Mouse (Mus musculus) lung, embryonic 14.5 days (tissue): ENCODE measurements at regions not wholly inside any gene's neighbourhood (a gene's known extent, or its start where the extent isn't known, plus 50 kb on each side); places are given as distances from the start of the nearest gene placed in this dataset.
A peak's percentile ranks its signal among the peaks of the same experiment; 100 is the strongest.

ENCODE experiments used
- ATAC-seq: fragments of 200-750 bp; cut with Nextera tagmentation; 2 replicates; pipeline ENCODE4 v1.8.0; 2017; ENCODE audit warnings: mild to moderate bottlenecking, moderate TSS enrichment, moderate library complexity; ENCODE audit not compliant: insufficient read depth
- DNase-seq: peaks from one replicate; pipeline ENCODE4 v3.0.0-alpha.2; 2015
- H3K27ac ChIP-seq: fragments of 300-500 bp; sonication (generic); 2 replicates; pipeline ENCODE4 v1.5.1; 2014; ENCODE audit warnings: low read depth, mild to moderate bottlenecking, moderate library complexity
- H3K27me3 ChIP-seq: fragments of 300-500 bp; sonication (generic); 2 replicates; pipeline ENCODE4 v1.6.1; 2014; ENCODE audit warnings: low read length, control low read depth; ENCODE audit not compliant: insufficient read depth
- H3K36me3 ChIP-seq: fragments of 300-500 bp; sonication (generic); 2 replicates; pipeline ENCODE4 v1.6.1; 2014; ENCODE audit warnings: control low read depth; ENCODE audit not compliant: insufficient read depth
- H3K4me1 ChIP-seq: fragments of 300-500 bp; sonication (generic); 2 replicates; pipeline ENCODE4 v1.6.1; 2014; ENCODE audit warnings: antibody characterized with exemption, control low read depth; ENCODE audit not compliant: insufficient read depth
- H3K4me2 ChIP-seq: fragments of 300-500 bp; sonication (generic); 2 replicates; pipeline ENCODE4 v1.6.1; 2014; ENCODE audit warnings: mild to moderate bottlenecking
- H3K4me3 ChIP-seq: fragments of 300-500 bp; sonication (generic); 2 replicates; pipeline ENCODE4 v1.5.1; 2014; ENCODE audit warnings: low read depth, low read length
- H3K9ac ChIP-seq: fragments of 300-500 bp; sonication (generic); 2 replicates; pipeline ENCODE4 v1.6.1; 2014
- H3K9me3 ChIP-seq: fragments of 300-500 bp; sonication (generic); 2 replicates; pipeline ENCODE4 v1.6.1; 2016; ENCODE audit warnings: low read depth, low read length, control low read depth
- CTCF ChIP-seq: IDR thresholded peaks from 2 replicates; pipeline ENCODE4 v1.5.1; 2016; ENCODE audit warnings: antibody characterized with exemption, low read depth
- WGBS: fragments of 180-500 bp; shearing (Covaris S2); extraction: QIAGEN DNeasy Blood & Tissue Kit; methylation state at CpG from one replicate; pipeline ENCODE4 v1.1.7; 2014; 5-methylcytosine and 5-hydroxymethylcytosine counted together

- no peaks in the 10 kb centered on the region for H3K27me3 ChIP-seq
- no peak overlapping the region for H3K9ac ChIP-seq
- ATAC-seq (no peak), DNase-seq (no peak)
- no peaks in the 10 kb centered on the region for H3K36me3 ChIP-seq
- no peaks in the 10 kb centered on the region for H3K4me1 ChIP-seq
- 76% methylated on average over 2 of the region's 2 CpGs for WGBS
- no peak for TF ChIP-seq CTCF
- H3K4me2 ChIP-seq, result no peak overlapping the region
- H3K27ac ChIP-seq, result no peak overlapping the region
- no peak overlapping the region for H3K4me3 ChIP-seq
- H3K9me3 ChIP-seq, result no peaks in the 10 kb centered on the region
These were observed 1397.2 kb upstream of the Cntnap5a start for GRCm38 (mm10) chr1:114287349-114287748.

- H3K9ac ChIP-seq, result no peak overlapping the region
- no peaks in the 10 kb centered on the region for H3K36me3 ChIP-seq
- no peak overlapping the region for H3K4me2 ChIP-seq
- H3K27ac ChIP-seq, result no peak overlapping the region
- no peak for ATAC-seq
- no peak overlapping the region for H3K4me3 ChIP-seq
- WGBS, result 67% methylated on average over 2 of the region's 2 CpGs
- no peaks in the 10 kb centered on the region for H3K9me3 ChIP-seq
- no peak for TF ChIP-seq CTCF
- DNase-seq, result no peak
- H3K4me1 ChIP-seq, result no peaks in the 10 kb centered on the region
- no peaks in the 10 kb centered on the region for H3K27me3 ChIP-seq
These were observed 1354.0 kb upstream of the Cntnap5a start for GRCm38 (mm10) chr1:114330541-114330940.

DNA sequence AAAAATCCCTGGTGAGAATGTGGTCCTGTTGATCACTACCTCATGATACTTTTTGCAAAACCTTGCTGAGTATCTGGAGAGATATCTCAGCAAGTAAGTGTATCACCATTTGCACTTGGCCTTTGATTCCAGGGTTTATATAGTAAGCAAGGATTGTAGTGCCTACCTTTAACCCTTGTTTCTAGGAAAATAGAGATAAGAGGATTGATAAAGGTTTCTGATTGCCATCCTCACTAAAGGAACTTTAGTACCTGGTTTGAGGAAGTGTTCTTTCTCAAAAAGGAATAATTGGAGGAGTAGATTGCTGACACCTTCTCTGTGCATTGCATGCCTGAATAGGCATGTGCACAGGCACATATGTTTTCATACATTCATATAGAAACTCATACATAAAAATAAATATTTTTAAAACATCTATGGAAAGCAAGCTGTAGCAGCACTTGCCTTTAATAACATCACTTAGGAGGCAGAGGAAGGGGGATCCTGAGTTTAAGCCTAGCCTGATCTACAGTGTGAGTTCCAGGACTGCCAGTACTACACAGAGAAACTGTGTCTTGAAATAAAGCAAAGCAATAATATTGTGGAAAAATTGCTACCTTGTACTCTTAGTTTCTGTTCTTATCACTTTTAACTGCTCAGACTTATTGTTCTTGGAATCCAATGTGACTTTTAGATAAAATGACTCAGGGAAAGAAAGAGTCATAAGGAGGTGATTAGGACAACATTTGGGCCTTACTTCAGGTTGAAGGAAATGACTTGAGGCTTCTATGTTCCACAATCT is 1326.2 kb upstream of the Cntnap5a start:
- Histone ChIP-seq H3K9me3 (no peaks in the 10 kb centered on the region), H3K4me3 (no peak overlapping the region), H3K27ac (no peak overlapping the region), H3K36me3 (no peaks in the 10 kb centered on the region), H3K4me2 (no peak overlapping the region), H3K27me3 (no peaks in the 10 kb centered on the region), H3K9ac (no peak overlapping the region), H3K4me1 (no peaks in the 10 kb centered on the region)
- ATAC-seq (no peak), DNase-seq (no peak)
- TF ChIP-seq CTCF, result no peak

GRCm38 (mm10) chr1:114392034-114392433 is 1292.5 kb upstream of the Cntnap5a start:
- ATAC-seq, result no peak
- Histone ChIP-seq H3K4me2 (no peak overlapping the region), H3K9me3 (no peaks in the 10 kb centered on the region), H3K9ac (no peak overlapping the region), H3K27me3 (no peaks in the 10 kb centered on the region), H3K4me1 (no peaks in the 10 kb centered on the region), H3K27ac (no peak overlapping the region), H3K4me3 (no peak overlapping the region), H3K36me3 (no peaks in the 10 kb centered on the region)
- 59% methylated on average over 3 of the region's 3 CpGs for WGBS
- TF ChIP-seq CTCF, result no peak
- peak; percentile 0 for DNase-seq
